Mouse (Mus musculus): Measurements from ENCODE around the gene Armc9. TPM values are rescaled to one million over a fixed set of nuclear protein-coding genes. Genes with fewer than 3 reads are reported as not detected.

The Armc9 gene
- total RNA-seq (2023): 1.2 and 3.5 TPM in 2 replicates

GRCm38 (mm10) chr1:86154133-86154823 is at the start of gene Armc9:
TSS of gene Armc9 (plus strand) at chr1:86154780.

GRCm38 (mm10) chr1:86111779-86112178 is 42.8 kb upstream of the Armc9 start, which contains the start of gene Htr2b:
TSS of gene Htr2b (minus strand) at chr1:86111970.

GRCm38 (mm10) chr1:86133337-86133736 is 21.2 kb upstream of the Armc9 start, which contains the start of gene Gm21972:
TSS of gene Gm21972 (plus strand) at chr1:86133637.

DNA sequence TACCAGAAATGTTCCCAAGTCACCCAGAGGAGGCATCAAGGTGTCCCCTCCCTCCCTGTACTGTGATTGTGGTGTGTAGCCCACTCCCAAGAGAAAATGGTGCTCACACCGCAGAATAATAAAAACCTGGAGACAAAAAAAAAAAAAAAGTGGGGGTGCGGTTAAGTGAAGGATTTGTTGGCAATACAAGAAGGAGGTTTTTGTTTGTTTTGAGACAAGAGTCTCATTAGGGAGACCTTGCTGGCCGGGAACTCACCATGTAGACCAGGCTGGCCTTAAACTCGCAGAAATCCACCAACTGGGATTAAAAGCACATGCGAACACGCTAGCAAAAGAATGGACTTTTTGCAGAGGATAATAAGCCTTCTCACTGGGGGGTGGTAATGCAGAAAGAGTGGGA is 148.0 kb downstream of the Armc9 start, which contains the start of gene B3gnt7:
B3gnt7 (plus strand) TSS at position 301 of the 400 bp plus-strand sequence.

Other genes starting within 250 kb of the Armc9 start
- not detected in 2 replicates for gene 4933407L21Rik, start 226.3 kb upstream of the Armc9 start, total RNA-seq (2023)
- 0.29 TPM in 1 of 2 replicates, not detected in the other for gene Gpr55, start 193.8 kb upstream of the Armc9 start, total RNA-seq (2023)
- not detected in 2 replicates for gene Spata3, start 138.0 kb upstream of the Armc9 start, total RNA-seq (2023)
- gene 2810459M11Rik, start 108.9 kb upstream of the Armc9 start, total RNA-seq (2023): not detected in 2 replicates
- gene Psmd1, start 90.4 kb upstream of the Armc9 start, total RNA-seq (2023): 37.3 and 40.1 TPM in 2 replicates
- gene Htr2b, start 42.8 kb upstream of the Armc9 start, total RNA-seq (2023): not detected in 2 replicates
- 2.4 TPM in 1 of 2 replicates, not detected in the other for gene Gm21972, start 21.1 kb upstream of the Armc9 start, total RNA-seq (2023)
- gene B3gnt7, start 148.1 kb downstream of the Armc9 start, total RNA-seq (2023): 0.27 and 0.41 TPM in 2 replicates
- 146 and 185 TPM in 2 replicates for gene Ncl, start 204.6 kb downstream of the Armc9 start, total RNA-seq (2023)